In genomic region chr12:103961716-103962115, GRCm38 (mm10) we compare ENCODE assay signal across 25 mouse cellular contexts. TPM values are rescaled to one million over a fixed set of nuclear protein-coding genes. Genes with fewer than 3 reads are reported as not detected.
"Had no signal": no experiment of that assay in that cellular context is flagged by ENCODE, and none has a peak within 500 bp of the region (broad histone marks: within the 10 kb centered on the region; RNA-seq: fewer than 3 reads in every experiment).

No protein-coding gene starts in this region.

- H3K27me3 ChIP-seq: liver, embryonic 15.5 days; lung, embryonic 15.5 days; midbrain, embryonic 12.5 days; neural tube, embryonic 13.5 days; neural tube, embryonic 15.5 days had no signal

- H3K4me2 ChIP-seq: liver, embryonic 15.5 days; lung, embryonic 15.5 days; midbrain, embryonic 12.5 days; neural tube, embryonic 13.5 days; neural tube, embryonic 15.5 days had no signal

- H3K36me3 ChIP-seq: liver, embryonic 15.5 days; lung, embryonic 15.5 days; midbrain, embryonic 10.5 days; midbrain, embryonic 12.5 days; neural tube, embryonic 13.5 days; neural tube, embryonic 15.5 days had no signal

- H3K27ac ChIP-seq: liver, embryonic 15.5 days; lung, embryonic 15.5 days; midbrain, embryonic 10.5 days; midbrain, embryonic 12.5 days; neural tube, embryonic 13.5 days; neural tube, embryonic 15.5 days had no signal

- DNase-seq: lung, adult 2 months; lung, postnatal 14 days; lung, postnatal 36 days; midbrain, embryonic 14.5 days; retina, postnatal 1 day; right cerebral cortex, adult 18-20 months; right cerebral cortex, postnatal 25 days; right cerebral cortex, postnatal 4 days; spleen, adult 18-20 months; thymus, adult 18-20 months; thymus, postnatal 14 days; thymus, postnatal 36 days had no signal

- H3K4me1 ChIP-seq: liver, embryonic 15.5 days; lung, embryonic 15.5 days; midbrain, embryonic 10.5 days; midbrain, embryonic 12.5 days; neural tube, embryonic 13.5 days; neural tube, embryonic 15.5 days had no signal

- H3K4me3 ChIP-seq: liver, embryonic 15.5 days; lung, embryonic 15.5 days; midbrain, embryonic 10.5 days; midbrain, embryonic 12.5 days; myocyte; neural tube, embryonic 13.5 days; neural tube, embryonic 15.5 days had no signal

- H3K9me3 ChIP-seq: liver, embryonic 15.5 days; lung, embryonic 15.5 days; midbrain, embryonic 12.5 days; neural tube, embryonic 13.5 days; neural tube, embryonic 15.5 days had no signal

- ATAC-seq: lung, postnatal 0 days; midbrain, embryonic 16.5 days had no signal

- H3K9ac ChIP-seq: liver, embryonic 15.5 days; lung, embryonic 15.5 days; midbrain, embryonic 12.5 days; neural tube, embryonic 13.5 days; neural tube, embryonic 15.5 days had no signal

RNA-seq across cellular contexts. Expression of gene Serpina1e, which starts 2.9 kb away (rescaled TPM):
- total RNA-seq: megakaryocyte, adult 5-6 weeks; megakaryocyte-erythroid progenitor cell, adult 5-6 weeks had no signal
- polyA plus RNA-seq: midbrain, embryonic 10.5 days; midbrain, embryonic 12.5 days; midbrain, embryonic 14.5 days; midbrain, embryonic 16.5 days; neural tube, embryonic 11.5 days; neural tube, embryonic 13.5 days had no signal

RNA-seq across cellular contexts. Expression of gene Serpina11, which starts 28.0 kb away (rescaled TPM):
- total RNA-seq: megakaryocyte-erythroid progenitor cell, adult 5-6 weeks had no signal
- polyA plus RNA-seq: lung, adult 2 months; lung, embryonic 15.5 days; lung, postnatal 0 days; midbrain, embryonic 10.5 days; midbrain, embryonic 12.5 days; midbrain, embryonic 14.5 days; midbrain, embryonic 16.5 days; neural tube, embryonic 11.5 days; neural tube, embryonic 13.5 days; neural tube, embryonic 15.5 days; stomach, embryonic 14.5 days had no signal

RNA-seq across cellular contexts. Expression of gene Serpina9, which starts 51.8 kb away (rescaled TPM):
- total RNA-seq: megakaryocyte, adult 5-6 weeks; megakaryocyte-erythroid progenitor cell, adult 5-6 weeks had no signal
- polyA plus RNA-seq: liver, embryonic 15.5 days; midbrain, embryonic 10.5 days; midbrain, embryonic 14.5 days; midbrain, embryonic 16.5 days; neural tube, embryonic 11.5 days; neural tube, embryonic 13.5 days; neural tube, embryonic 15.5 days; stomach, embryonic 14.5 days had no signal

RNA-seq across cellular contexts. Expression of gene Serpina1c, which starts 57.0 kb away (rescaled TPM):
- total RNA-seq: megakaryocyte, adult 5-6 weeks; megakaryocyte-erythroid progenitor cell, adult 5-6 weeks had no signal
- polyA plus RNA-seq: midbrain, embryonic 10.5 days; midbrain, embryonic 12.5 days; midbrain, embryonic 14.5 days; midbrain, embryonic 16.5 days; myocyte; neural tube, embryonic 11.5 days; neural tube, embryonic 13.5 days had no signal
